Mouse (Mus musculus) yolk sac, embryonic 10.5 days (tissue): ENCODE results near the gene Rps23.
A peak's percentile ranks its signal among the peaks of the same experiment; 100 is the strongest.
"Not testable (repeated sequence)": the region's sequence is repeated elsewhere in the genome, so short reads cannot be mapped to it uniquely, and the experiment has no call there.

Experiments used
- DNase-seq: peaks from one replicate; pipeline ENCODE4 v3.0.0-alpha.2; 2017; ENCODE audit warnings: low spot score

Gene Rps23

GRCm38 (mm10) chr13:90922751-90923612 is at the start of gene Rps23:
TSS of gene Rps23 (plus strand) at chr13:90922958.
- DNase-seq = peak; percentile 93

GRCm38 (mm10) chr13:90881727-90882429 is 40.9 kb upstream of the Rps23 start:
- no peak for DNase-seq

GRCm38 (mm10) chr13:90885856-90886532 is 36.8 kb upstream of the Rps23 start:
- peak; percentile 36 for DNase-seq

- DNase-seq = peak; percentile 65
Observed at GRCm38 (mm10) chr13:90886568-90886983, 36.2 kb upstream of the Rps23 start.

- no peak for DNase-seq
Observed at GRCm38 (mm10) chr13:90890111-90890510, 32.6 kb upstream of the Rps23 start.

GRCm38 (mm10) chr13:90894819-90895218 is 27.9 kb upstream of the Rps23 start:
- no peak for DNase-seq

- no peak for DNase-seq
Observed at GRCm38 (mm10) chr13:90896098-90896497, 26.7 kb upstream of the Rps23 start.

GRCm38 (mm10) chr13:90896821-90897220 is 25.9 kb upstream of the Rps23 start:
- no peak for DNase-seq

- no peak for DNase-seq
Observed at GRCm38 (mm10) chr13:90905176-90905575, 17.6 kb upstream of the Rps23 start, which contains the start of gene Atp6ap1l. TSS of gene Atp6ap1l (minus strand) at chr13:90905355.

- DNase-seq = no peak
Observed at GRCm38 (mm10) chr13:90907376-90907775, 15.4 kb upstream of the Rps23 start.

- DNase-seq = no peak
Observed at GRCm38 (mm10) chr13:90912760-90913674, 9.7 kb upstream of the Rps23 start.

GRCm38 (mm10) chr13:90913675-90914192 is 9.0 kb upstream of the Rps23 start:
- no peak for DNase-seq

- no peak for DNase-seq
Observed at GRCm38 (mm10) chr13:90914721-90915120, 8.0 kb upstream of the Rps23 start.

GRCm38 (mm10) chr13:90923617-90924016 is 859 bp downstream of the Rps23 start:
- not testable (repeated sequence) for DNase-seq

- DNase-seq = no peak
Observed at GRCm38 (mm10) chr13:90924072-90924471, 1.3 kb downstream of the Rps23 start.

GRCm38 (mm10) chr13:90925191-90925590 is 2.4 kb downstream of the Rps23 start:
- no peak for DNase-seq

GRCm38 (mm10) chr13:90926125-90926765 is 3.5 kb downstream of the Rps23 start:
- no peak for DNase-seq

- DNase-seq = no peak
Observed at GRCm38 (mm10) chr13:90926938-90927633, 4.3 kb downstream of the Rps23 start.

GRCm38 (mm10) chr13:90928266-90928665 is 5.5 kb downstream of the Rps23 start:
- DNase-seq = not testable (repeated sequence)

- DNase-seq = peak; percentile 41
Observed at GRCm38 (mm10) chr13:90929847-90930246, 7.1 kb downstream of the Rps23 start.
